Mouse (Mus musculus) midbrain, embryonic 14.5 days (tissue): ENCODE results near the gene Miga1. TPM values are rescaled to one million over a fixed set of nuclear protein-coding genes. Genes with fewer than 3 reads are reported as not detected.

Experiments
- ATAC-seq: fragments of 200-750 bp; cut with Nextera tagmentation; 2 replicates; pipeline ENCODE4 v1.8.0; 2017; ENCODE audit warnings: moderate number of reproducible peaks, moderate library complexity; ENCODE audit not compliant: low FRiP score, low TSS enrichment
- DNase-seq: peaks from one replicate; pipeline ENCODE4 v3.0.0-alpha.2; 2015
- H3K27ac ChIP-seq: fragments of 300-500 bp; sonication (generic); replicated peaks from 2 replicates; pipeline ENCODE4 v1.5.1; 2014; ENCODE audit warnings: mild to moderate bottlenecking, low read depth, low read length, moderate library complexity
- H3K27me3 ChIP-seq: fragments of 300-500 bp; sonication (generic); 2 replicates; pipeline ENCODE4 v1.6.1; 2014; ENCODE audit warnings: low read length, control low read depth, mixed read lengths; ENCODE audit not compliant: control insufficient read depth, insufficient read depth
- H3K36me3 ChIP-seq: fragments of 300-500 bp; sonication (generic); 2 replicates; pipeline ENCODE4 v1.6.1; 2014; ENCODE audit warnings: low read length, control low read depth; ENCODE audit not compliant: control insufficient read depth, insufficient read depth
- H3K4me1 ChIP-seq: fragments of 300-500 bp; sonication (generic); 2 replicates; pipeline ENCODE4 v1.6.1; 2014; ENCODE audit warnings: mild to moderate bottlenecking, antibody characterized with exemption, low read length, control low read depth; ENCODE audit not compliant: control insufficient read depth, insufficient read depth
- H3K4me2 ChIP-seq: fragments of 300-500 bp; sonication (generic); 2 replicates; pipeline ENCODE4 v1.6.1; 2014; ENCODE audit warnings: mild to moderate bottlenecking, low read length, moderate library complexity
- H3K4me3 ChIP-seq: fragments of 300-500 bp; sonication (generic); replicated peaks from 2 replicates; pipeline ENCODE4 v1.5.1; 2014; ENCODE audit warnings: low read depth, low read length
- H3K9ac ChIP-seq: fragments of 300-500 bp; sonication (generic); replicated peaks from 2 replicates; pipeline ENCODE4 v1.6.1; 2014; ENCODE audit warnings: mild to moderate bottlenecking, low read length, moderate library complexity
- H3K9me3 ChIP-seq: fragments of 300-500 bp; sonication (generic); 2 replicates; pipeline ENCODE4 v1.6.1; 2016; ENCODE audit warnings: low read length, control low read depth, mixed read lengths; ENCODE audit not compliant: control insufficient read depth
- WGBS: fragments of 180-500 bp; shearing (Covaris S2); extraction: QIAGEN DNeasy Blood & Tissue Kit; methylation state at CpG from one replicate; pipeline ENCODE4 v1.1.7; 2014; 5-methylcytosine and 5-hydroxymethylcytosine counted together
- polyA plus RNA-seq: library from polyadenylated mRNA; unstranded; fragments of >200 nt; fragmentation: Nextera tagmentation; extraction: Ambion mirVana; gene quantifications from 2 replicates; pipeline ENCODE4 v1.2.1, GENCODE M21; 2014

The Miga1 gene
- polyA plus RNA-seq, 1 experiment from 2014 or later = 23.7 TPM

- no peaks in the 10 kb centered on the region for H3K9me3 ChIP-seq
- 91% methylated on average over 3 of the region's 3 CpGs for WGBS
- peaks cover 2% of the 10 kb centered on the region; the same call in 1 of the 2 replicates for H3K4me1 ChIP-seq
- no peak overlapping the region for H3K27ac ChIP-seq
- no peak overlapping the region for H3K9ac ChIP-seq
- no peaks in the 10 kb centered on the region for H3K36me3 ChIP-seq
- DNase-seq (no peak), ATAC-seq (no peak)
- H3K4me2 ChIP-seq = no peak overlapping the region
- H3K27me3 ChIP-seq = no peaks in the 10 kb centered on the region
- no peak overlapping the region for H3K4me3 ChIP-seq
Observed at GRCm38 (mm10) chr3:152257528-152257927, 82.7 kb downstream of the Miga1 start.

- Histone ChIP-seq H3K9ac (no peak overlapping the region), H3K36me3 (no peaks in the 10 kb centered on the region), H3K4me1 (no peaks in the 10 kb centered on the region), H3K27me3 (no peaks in the 10 kb centered on the region), H3K4me2 (no peak overlapping the region), H3K9me3 (no peaks in the 10 kb centered on the region), H3K4me3 (no peak overlapping the region), H3K27ac (no peak overlapping the region)
- 88% methylated on average over 1 of the region's 1 CpGs for WGBS
- DNase-seq = no peak
- no peak for ATAC-seq
Observed at GRCm38 (mm10) chr3:152250487-152250886, 89.7 kb downstream of the Miga1 start.

- WGBS = 92% methylated on average over 12 of the region's 12 CpGs
- Histone ChIP-seq H3K36me3 (no peaks in the 10 kb centered on the region), H3K9ac (no peak overlapping the region), H3K4me3 (no peak overlapping the region), H3K4me2 (no peak overlapping the region), H3K4me1 (no peaks in the 10 kb centered on the region), H3K9me3 (no peaks in the 10 kb centered on the region), H3K27me3 (no peaks in the 10 kb centered on the region), H3K27ac (no peak overlapping the region)
- no peak for DNase-seq
- ATAC-seq = no peak
Observed at GRCm38 (mm10) chr3:152247708-152248107, 92.5 kb downstream of the Miga1 start.

- DNase-seq (no peak), ATAC-seq (no peak)
- Histone ChIP-seq H3K9ac (no peak overlapping the region), H3K9me3 (no peaks in the 10 kb centered on the region), H3K27ac (no peak overlapping the region), H3K4me3 (no peak overlapping the region), H3K4me1 (no peaks in the 10 kb centered on the region), H3K36me3 (0 out of 2 replicates have a peak, but pooled peaks cover 8% of the 10 kb centered on the region), H3K27me3 (no peaks in the 10 kb centered on the region), H3K4me2 (no peak overlapping the region)
- WGBS = 84% methylated on average over 5 of the region's 5 CpGs
Observed at GRCm38 (mm10) chr3:152245273-152245910, 94.8 kb downstream of the Miga1 start.

- H3K4me1 ChIP-seq = no peaks in the 10 kb centered on the region
- H3K4me2 ChIP-seq = no peak overlapping the region
- H3K36me3 ChIP-seq = peaks cover 16% of the 10 kb centered on the region; the same call in 1 of the 2 replicates
- no peaks in the 10 kb centered on the region for H3K27me3 ChIP-seq
- H3K4me3 ChIP-seq = no peak overlapping the region
- no peaks in the 10 kb centered on the region for H3K9me3 ChIP-seq
- no peak overlapping the region for H3K27ac ChIP-seq
- no peak for ATAC-seq
- 79% methylated on average over 4 of the region's 4 CpGs for WGBS
- DNase-seq = no peak
- H3K9ac ChIP-seq = no peak overlapping the region
Observed at GRCm38 (mm10) chr3:152243304-152243703, 96.9 kb downstream of the Miga1 start.

GRCm38 (mm10) chr3:152241098-152241497, 99.1 kb downstream of the Miga1 start:
- Histone ChIP-seq H3K4me2 (no peak overlapping the region), H3K4me3 (no peak overlapping the region), H3K27ac (no peak overlapping the region), H3K9ac (no peak overlapping the region), H3K27me3 (no peaks in the 10 kb centered on the region), H3K36me3 (peaks cover 29% of the 10 kb centered on the region), H3K4me1 (no peaks in the 10 kb centered on the region), H3K9me3 (no peaks in the 10 kb centered on the region)
- 87% methylated on average over 3 of the region's 3 CpGs for whole genome bisulfite sequencing
- DNase-seq (no peak), ATAC-seq (no peak)

- H3K27me3 ChIP-seq = no peaks in the 10 kb centered on the region
- no peak overlapping the region for H3K4me3 ChIP-seq
- no peaks in the 10 kb centered on the region for H3K9me3 ChIP-seq
- H3K27ac ChIP-seq = no peak overlapping the region
- H3K36me3 ChIP-seq = peaks cover 40% of the 10 kb centered on the region
- no peak for DNase-seq
- H3K9ac ChIP-seq = no peak overlapping the region
- no peak for ATAC-seq
- H3K4me2 ChIP-seq = no peak overlapping the region
- WGBS = 90% methylated on average over 1 of the region's 1 CpGs
- H3K4me1 ChIP-seq = no peaks in the 10 kb centered on the region
Observed at GRCm38 (mm10) chr3:152239592-152239991, 100.6 kb downstream of the Miga1 start.

- H3K27me3 ChIP-seq = no peaks in the 10 kb centered on the region
- no peak overlapping the region for H3K9ac ChIP-seq
- DNase-seq = peak; percentile 24
- H3K9me3 ChIP-seq = no peaks in the 10 kb centered on the region
- no peaks in the 10 kb centered on the region for H3K4me1 ChIP-seq
- H3K36me3 ChIP-seq = peaks cover 47% of the 10 kb centered on the region
- WGBS = 74% methylated on average over 2 of the region's 2 CpGs
- no peak for ATAC-seq
- H3K4me3 ChIP-seq = no peak overlapping the region
- H3K4me2 ChIP-seq = no peak overlapping the region
- no peak overlapping the region for H3K27ac ChIP-seq
Observed at GRCm38 (mm10) chr3:152238836-152239235, 101.4 kb downstream of the Miga1 start.

- Histone ChIP-seq H3K27me3 (no peaks in the 10 kb centered on the region), H3K9me3 (no peaks in the 10 kb centered on the region), H3K36me3 (peaks cover 66% of the 10 kb centered on the region), H3K27ac (no peak overlapping the region), H3K9ac (no peak overlapping the region), H3K4me1 (no peaks in the 10 kb centered on the region), H3K4me3 (no peak overlapping the region), H3K4me2 (no peak overlapping the region)
- no peak for ATAC-seq
- WGBS = 97% methylated on average over 1 of the region's 1 CpGs
- DNase-seq = no peak
Observed at GRCm38 (mm10) chr3:152235805-152236204, 104.4 kb downstream of the Miga1 start.
